Mouse (Mus musculus) activated CD4-positive, CD25-positive, alpha-beta regulatory T cell, adult 4 months (primary cell): ENCODE measurements around the gene Akap8l. TPM values are rescaled to one million over a fixed set of nuclear protein-coding genes. Genes with fewer than 3 reads are reported as not detected.
A peak's percentile ranks its signal among the peaks of the same experiment; 100 is the strongest.

Source experiments
- ATAC-seq: one replicate; pipeline ENCODE4 v1.8.0; 2017
- polyA plus RNA-seq, 2 experiments: library from polyadenylated mRNA; unstranded; fragments of 100-300 nt; shearing (Covaris generic); gene quantifications; one replicate each; pipeline ENCODE4 v1.2.1; 2017

Akap8l gene
- 10 to 100 TPM; 43.6 to 50.5 TPM for polyA plus RNA-seq

DNA sequence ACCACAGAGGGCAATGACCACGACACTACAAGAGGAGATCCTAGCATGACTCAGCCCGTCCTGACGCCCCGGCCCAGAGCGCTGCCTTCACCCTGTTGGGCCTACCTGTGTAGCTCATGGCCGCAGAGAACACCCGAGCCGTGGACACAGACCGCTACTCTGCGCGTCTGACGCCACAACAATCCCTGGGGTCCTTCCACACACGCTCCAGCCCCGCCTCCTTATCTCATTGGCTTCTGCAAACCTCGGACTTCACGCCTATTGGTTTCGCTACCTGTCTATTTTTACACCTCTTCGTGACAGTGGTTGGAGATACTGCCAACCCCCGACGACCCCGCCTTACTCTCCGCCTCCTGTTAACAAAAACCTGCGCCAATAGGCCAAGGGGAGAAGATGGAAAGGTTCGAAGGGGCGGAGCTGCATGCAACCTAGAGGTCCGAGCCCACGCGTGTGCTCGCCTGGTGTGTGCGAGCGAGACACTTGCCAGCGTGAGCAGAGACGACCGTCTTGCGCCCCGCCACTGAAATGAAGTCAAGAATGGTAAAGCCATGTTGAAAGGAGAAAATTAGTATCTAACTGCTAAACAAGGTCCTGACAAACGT is at the start of gene Akap8l:
Akap8l (minus strand) TSS at position 226 of the 602 bp plus-strand sequence.
- peak; percentile 97 for ATAC-seq

DNA sequence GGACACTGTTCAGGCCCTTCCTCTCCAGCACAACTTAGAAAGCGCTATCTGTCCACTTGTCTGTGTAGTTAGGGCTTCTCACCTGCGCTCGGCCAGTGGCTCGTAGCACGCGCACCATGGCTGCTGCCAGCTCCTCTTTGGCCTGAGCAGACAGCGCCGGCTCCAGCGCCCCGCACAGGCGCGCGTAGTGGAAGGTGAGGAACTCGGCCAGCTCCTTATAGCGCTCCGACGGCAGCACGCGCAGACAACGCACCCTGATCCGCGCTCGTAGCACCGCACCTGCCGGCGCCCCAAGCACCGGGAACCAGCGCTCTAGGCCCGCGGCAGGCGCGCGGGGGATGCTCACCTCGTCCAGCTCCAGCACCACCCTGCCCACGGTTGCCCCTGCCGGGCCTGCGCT is 45.9 kb upstream of the Akap8l start:
- ATAC-seq: no peak

DNA sequence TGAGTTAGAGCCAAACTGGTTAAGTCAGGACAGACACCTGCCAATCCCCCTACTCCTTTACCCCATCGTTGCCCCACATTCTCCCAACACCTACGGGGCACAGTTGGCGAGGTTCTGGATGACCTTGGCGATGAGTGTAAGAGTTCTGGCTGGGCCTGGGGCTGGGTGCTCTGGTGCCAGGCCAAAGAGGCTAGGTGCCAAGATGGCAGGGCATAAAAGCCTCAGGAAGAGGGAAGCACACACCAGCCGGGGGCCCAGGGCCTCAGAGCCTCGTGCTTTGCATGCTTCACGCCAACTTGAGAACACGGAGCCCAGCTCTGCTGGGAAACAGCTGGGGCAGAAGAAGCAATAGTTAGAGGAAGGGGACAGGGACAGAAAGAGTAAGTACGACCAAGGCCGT is 43.5 kb upstream of the Akap8l start:
- ATAC-seq: no peak

DNA sequence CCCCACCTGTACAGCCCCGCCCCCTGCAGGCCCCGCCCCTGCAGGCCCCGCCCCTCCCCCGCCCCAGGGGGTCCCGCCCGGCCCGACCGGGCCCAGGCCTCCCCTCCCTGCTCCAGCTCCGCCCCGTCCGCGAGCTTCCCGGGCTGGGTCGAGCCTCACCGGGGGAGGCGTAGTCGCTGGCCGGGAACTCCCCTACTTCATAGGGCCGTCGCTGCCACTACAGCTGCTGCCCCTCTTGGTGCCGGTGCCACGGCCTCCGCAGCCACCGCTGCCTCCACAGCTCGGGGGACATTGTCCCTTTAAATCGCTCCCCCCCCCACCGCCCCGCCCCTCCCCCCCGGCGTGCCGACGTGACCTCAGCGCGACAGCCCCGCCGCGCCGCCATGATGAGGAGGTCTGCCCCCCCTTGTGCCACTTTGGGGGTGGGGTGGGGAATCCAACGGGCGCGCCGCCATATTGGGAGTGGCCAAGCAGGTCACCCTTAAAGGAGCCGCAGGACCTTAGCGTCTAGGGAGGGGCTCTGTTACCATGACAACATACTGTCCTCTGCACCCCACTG is 38.8 kb upstream of the Akap8l start, which contains the start of gene Wiz:
Wiz (minus strand) TSS at position 339 of the 559 bp plus-strand sequence.
- ATAC-seq: peak; percentile 71

DNA sequence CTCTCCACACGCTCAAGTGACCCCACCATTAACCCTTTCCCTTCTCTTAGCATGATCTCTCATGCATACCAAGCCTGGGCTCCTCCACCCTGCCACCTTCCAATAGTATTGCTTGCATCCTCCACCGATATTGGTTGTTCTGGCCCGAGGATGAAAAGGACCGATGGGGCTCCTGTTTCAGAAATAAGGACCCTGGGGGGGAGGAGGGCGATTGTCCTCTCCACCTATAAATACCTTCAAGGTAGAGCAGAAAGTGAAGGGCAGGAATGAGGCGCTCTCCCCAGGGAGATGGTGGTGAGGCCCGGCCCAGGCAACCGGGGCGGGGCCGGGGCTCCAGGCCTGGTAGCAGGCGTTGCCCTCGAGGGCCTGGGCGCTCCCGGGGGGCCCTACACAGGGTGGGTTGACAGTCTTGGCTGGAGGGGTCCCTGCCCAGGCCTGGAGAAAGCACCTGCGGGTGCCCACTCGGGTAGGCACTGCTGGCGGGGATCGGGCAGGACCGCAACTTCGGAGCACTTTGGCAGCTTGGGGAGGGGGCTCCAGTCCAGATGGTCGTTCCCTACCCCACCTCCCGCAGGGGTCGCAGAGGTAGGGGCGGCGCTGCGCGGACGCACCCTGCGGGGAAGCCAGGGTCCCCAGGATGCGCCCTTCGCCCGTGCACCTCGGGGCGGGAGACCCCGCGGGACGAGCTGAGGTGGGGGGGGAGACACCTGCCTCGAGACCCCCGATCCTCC is 38.1 kb upstream of the Akap8l start:
- ATAC-seq: peak; percentile 6

DNA sequence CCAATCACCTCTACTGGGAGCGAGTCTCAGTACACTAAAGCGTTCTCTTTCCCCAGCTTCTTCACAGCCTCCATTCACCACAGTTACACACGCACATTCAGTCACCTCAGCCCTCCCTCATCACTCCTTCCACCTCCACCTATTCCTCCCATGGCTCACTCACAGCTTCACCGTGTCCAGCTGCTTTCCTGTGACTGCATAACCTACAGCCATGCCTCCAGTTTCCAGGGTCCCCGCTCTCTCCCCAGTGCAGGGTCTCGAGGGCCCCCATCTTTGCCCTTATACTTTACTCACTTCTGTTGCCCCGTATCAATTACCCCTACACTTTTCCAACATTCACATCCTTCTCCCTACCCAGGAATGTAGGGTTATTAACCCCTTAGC is 37.6 kb upstream of the Akap8l start:
- no peak for ATAC-seq

DNA sequence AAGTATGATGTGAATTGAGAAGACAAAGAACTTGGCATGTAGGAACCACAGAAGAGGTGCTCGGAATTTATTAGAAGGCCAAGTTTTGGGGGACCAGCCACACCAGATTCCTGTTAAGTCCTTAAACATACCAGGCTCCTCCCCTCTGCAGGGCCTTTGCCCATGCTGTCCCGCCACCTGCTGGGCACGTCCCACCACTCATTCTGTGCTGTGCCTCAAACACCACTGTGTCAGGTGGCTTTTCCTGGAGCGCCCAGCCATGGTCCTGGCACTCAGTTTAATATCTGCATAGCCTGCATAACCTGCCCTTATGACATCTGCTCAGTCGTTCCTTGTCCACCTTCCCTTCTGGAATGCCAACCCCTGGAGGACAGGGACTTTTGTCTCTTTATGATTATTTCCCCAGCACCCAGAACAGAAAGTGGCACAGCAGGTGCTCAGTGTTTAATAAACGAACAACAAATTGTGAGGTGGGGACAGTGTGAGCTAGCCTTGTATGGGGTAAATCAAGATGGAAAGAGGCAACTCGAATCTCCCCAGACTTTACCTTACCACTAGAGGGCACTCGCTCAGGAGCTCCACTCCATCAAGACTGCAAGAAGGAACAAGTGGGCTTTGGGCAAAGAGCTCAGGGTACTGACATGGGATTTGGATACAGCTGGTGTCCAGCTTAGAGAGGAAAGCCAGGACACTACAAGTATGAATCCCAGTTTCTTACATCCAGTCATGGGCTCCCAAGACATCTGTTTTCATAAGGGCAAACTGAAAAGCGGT is 36.4 kb upstream of the Akap8l start:
- ATAC-seq: no peak

DNA sequence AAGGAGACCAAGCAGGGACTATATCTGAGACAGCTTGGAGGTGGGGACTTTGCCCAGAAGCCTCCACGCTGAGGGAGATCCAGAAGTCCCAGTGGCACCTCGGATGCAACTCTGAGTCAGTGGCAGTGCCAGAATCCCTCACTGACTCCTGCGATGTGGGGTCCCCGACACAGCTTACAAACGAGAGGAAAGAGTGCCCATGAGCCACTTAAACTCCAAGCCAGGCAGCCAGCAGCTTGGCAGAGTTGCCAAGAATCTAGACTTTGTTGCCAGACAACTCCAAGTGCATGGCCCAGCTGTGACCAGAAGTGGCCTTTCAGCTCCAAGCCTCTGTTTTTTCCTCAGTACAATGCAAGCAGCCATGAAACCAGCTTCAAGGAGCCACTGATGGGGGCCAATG is 33.3 kb upstream of the Akap8l start:
- ATAC-seq: no peak

DNA sequence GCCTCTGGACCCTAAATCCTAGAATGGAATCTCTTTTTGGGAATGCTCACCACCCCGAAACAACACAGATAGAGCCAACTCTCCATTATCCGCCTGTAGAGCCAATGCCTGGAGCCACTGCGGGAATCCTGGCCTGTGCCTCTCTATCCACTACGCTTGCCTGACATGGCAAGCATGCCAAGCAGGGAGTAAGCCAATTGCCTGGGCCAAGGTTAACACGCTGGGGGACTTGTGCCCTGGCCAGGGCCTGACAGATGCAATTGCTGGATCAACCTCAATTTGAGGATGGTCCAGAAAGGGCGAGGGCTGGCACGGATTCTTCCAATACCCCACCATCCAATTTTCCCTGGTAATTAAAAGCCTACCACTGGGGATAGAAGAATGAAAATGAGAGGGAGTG is 32.2 kb upstream of the Akap8l start:
- ATAC-seq: no peak

DNA sequence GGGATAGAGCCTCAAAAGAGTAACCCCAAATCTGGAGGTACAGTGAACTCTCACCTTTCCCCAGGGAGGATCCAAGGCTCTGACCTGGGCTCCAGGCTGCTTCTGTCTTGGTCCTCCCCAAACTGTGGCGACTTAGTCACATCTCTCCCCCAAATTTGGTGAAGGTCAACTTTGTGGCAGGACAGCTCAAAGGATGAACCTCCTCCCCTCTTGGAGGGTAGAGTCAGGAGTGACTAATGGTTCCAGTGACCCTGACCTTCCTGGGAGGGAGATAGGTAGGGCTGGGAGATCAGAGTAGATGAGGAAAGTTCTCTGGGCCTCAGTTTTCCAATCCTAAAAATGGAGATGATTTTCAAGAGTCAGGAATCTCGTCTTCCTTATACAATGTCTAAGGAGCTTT is 28.4 kb upstream of the Akap8l start:
- ATAC-seq: no peak

DNA sequence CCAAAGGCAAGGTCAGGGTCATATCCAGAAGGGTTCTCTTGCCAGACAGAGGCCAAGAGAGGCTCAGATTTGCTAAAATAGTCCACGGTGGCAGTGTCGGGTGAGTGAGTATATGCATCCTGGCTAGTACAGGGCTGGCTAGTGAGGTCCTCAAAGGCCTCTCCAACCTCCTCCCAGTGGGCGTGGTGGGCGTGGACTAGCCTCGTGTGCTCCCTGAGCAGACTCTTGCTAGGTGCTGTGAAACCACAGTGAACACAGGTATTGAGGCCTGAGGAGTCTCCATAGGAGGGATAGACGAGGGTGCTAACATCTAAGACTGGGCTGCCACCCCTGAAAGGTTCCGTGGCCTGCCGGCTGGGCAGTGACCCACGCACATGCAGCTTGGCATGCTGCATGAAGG is 26.7 kb upstream of the Akap8l start:
- ATAC-seq: no peak

DNA sequence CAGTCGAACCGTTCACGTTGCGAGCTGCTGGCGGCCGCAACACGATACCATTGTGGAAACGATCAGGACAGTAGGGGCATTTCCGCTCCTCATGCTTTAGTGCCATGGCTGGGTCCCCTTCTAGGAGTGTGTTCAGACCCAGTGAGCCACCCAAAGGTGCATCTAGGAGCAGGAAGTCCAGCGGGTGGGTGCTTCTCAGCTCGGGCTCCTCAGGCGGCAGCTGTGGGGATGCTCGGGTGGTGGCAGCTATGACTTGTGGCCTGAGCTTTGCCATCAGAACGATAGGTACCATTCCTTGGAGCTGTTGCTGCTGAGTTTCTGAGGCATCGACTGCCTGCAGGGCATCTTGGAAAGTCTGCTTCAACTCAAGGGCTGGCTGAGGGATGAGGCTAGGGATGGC is 26.1 kb upstream of the Akap8l start:
- no peak for ATAC-seq

DNA sequence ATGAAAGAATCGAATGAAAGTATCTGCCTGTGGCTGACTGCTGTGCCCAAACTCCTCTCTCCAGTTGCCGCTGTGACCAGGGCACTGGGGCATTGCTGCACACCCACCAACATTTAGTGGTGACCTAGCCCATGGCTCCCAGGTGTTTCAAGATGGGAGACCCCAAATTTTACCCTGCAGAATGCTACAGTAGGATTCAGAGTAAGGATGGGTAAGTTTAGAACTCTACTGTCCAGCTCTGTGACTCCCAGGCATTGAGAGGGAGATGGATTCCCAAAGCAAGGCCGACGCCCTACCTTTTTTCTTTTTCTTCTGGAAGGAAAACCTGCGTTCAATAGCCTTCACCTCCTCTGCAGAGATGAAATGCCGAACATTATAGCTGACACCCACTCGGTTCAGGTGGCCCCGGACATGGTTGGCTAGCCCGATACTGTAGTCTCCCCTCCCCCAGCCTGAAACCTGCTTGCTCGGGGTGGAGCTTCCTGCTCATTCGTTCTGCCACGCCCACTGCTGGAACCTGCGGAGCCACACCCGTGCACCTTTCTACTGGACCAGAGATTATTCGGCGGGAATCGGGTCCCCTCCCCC is 18.7 kb upstream of the Akap8l start:
- peak; percentile 72 for ATAC-seq

DNA sequence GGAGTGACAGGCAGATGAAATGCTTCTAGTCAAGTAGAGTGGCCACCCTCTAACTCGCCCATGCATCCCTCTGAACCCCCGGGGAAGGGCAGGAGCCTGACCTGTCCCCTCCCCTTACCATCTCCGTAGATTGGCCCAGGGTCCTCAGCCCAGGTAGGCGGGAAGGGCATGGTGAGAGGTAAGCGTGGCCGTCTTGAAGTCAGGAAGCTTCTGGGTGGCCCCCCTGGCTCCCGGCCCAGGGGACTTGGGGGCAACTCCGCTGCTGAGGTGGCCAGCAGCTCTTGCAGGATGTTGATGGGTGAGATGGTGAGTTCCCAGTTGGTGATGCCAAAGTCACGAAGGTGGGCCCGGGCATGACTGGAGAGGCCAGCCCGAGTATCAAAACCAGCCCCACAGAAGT is 17.3 kb upstream of the Akap8l start:
- no peak for ATAC-seq

DNA sequence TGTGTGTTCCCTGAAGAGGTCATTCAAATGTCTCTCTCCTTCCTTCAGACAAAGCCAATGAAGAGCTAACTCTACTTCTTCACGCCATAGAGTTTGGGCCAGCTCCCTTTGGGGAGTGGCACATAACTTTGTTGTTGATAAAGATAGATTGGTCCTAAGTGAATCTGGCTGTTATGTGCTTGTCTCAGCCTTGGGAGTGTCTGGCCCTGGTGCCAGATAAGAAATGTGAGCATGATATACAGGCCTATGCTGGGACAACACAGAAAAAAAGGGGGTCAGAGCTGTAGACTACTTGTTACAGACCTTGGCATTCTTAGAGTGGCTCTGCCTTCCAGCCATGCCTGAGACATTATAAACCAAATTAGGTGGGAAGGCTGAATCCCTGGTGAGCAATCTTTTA is 14.9 kb upstream of the Akap8l start:
- no peak for ATAC-seq

DNA sequence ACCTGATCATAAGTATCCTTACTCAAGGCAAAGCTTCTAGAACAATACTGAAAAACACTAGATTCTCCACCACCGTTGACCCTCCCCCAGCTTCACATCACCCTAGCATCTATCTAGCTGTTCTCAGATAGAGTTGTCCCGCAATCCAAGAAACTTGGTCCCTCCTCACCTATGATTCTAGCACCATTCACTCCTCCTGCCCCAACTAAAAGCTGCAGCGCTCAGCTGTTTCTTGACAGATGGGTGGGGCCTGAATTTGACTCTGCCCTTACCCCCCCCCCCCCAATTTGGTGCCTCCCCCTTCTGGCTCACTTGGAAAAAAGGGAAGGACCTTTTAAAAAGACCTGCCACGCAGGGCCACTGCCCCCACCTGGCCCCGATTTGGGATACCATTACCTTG is 14.4 kb upstream of the Akap8l start:
- ATAC-seq: no peak

DNA sequence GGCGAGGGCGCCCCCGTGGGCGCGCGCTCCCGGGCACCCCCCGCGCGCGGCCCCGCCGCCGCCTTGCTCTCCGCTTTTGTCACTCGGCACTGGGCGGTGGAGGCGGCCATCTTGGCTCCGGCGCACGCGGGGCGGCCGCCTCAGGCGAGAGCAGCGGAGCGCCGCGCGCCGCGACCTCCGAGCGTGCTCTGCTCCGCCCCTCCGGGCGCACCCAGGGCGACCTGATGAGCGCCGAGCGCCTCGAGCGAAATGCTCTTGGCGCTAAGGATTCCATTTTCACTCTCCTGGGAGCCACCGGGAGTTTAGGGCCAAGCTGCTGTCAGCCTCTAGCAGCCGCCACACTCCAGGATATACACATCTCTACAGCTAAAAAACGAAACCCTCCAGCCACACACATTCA is 13.9 kb upstream of the Akap8l start:
- peak; percentile 86 for ATAC-seq

DNA sequence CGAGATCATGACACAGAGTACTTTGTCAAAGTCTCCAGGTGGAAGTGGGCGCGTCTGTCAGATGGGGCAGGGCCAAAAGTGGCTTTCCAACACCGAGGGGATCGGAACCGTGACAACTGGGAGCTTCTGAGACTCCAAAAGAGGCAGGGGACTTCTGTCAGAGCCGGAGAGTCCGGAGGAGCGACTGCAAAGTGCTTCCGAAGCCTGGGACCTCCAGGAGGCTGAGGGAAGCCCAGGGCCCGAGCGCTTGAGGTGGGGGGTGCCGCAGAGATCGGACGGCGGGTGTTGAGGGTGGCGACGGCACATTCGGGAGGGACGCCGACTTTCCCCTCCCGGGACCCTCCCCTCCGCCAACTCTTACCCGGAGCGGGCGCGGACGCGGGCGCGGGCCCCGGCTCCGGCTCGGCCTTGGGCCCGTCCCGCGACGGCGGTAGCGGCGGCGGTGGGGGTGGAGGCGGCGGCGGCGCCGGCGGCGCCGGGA is 13.5 kb upstream of the Akap8l start:
- ATAC-seq: peak; percentile 33

DNA sequence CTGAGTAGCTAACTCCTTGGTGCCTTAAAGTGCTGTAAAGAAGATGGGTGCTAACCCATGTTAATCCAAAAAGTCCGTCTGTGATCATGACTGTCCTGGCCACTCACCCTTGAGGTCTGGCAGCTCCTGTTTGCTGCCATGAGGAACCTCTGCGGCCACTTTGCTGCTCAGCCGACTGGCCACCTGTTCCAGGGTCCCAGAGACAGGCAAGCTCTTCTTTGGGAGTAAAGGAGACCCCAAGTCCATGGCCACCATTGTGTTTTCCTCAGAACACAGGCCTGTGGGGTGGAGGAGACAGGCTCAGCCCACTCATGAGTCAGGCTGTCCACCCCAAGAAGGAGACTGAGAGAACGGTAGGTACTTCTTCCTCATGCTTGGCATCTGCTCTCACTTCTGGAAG is 12.3 kb upstream of the Akap8l start:
- no peak for ATAC-seq

DNA sequence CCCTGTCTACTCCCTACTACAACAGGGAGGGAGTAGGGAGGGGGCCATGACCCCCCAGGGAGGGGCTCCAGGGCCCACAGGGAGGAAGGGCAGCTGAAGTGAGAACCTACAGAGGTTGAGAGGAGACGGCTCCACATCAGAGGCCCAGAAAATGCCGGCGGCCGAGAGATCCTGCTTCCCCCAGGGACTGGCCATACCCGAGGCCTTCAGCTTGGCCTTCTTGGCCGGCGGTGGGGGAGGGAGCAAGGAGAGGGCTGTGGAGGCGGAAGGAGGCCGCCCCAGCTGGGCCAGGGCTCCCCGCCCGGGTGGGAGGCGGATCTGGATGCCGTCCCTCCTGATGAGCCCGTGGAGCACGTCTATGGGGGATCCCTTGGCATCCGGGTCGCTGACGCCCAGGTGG is 9.5 kb upstream of the Akap8l start:
- ATAC-seq: no peak

DNA sequence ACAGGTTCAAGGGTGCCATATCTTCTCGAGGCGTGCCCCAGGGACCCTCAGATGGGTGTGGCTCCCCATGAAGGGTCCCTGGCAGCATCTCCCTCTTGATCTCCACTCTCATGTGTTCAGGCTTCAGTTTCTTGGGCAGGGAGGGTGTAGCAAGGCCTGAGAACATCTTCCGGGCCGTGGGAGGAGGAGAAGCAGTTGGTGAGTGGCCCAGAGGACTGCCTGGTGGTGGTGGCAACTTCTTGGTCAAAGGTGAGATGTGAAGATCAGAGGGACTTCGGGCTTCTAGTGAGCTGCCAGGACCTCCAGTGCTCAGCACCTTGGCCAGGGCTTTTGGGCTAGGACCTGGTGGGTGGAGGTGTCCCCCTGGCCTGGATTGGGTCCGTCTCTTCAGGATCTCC is 8.5 kb upstream of the Akap8l start:
- no peak for ATAC-seq

DNA sequence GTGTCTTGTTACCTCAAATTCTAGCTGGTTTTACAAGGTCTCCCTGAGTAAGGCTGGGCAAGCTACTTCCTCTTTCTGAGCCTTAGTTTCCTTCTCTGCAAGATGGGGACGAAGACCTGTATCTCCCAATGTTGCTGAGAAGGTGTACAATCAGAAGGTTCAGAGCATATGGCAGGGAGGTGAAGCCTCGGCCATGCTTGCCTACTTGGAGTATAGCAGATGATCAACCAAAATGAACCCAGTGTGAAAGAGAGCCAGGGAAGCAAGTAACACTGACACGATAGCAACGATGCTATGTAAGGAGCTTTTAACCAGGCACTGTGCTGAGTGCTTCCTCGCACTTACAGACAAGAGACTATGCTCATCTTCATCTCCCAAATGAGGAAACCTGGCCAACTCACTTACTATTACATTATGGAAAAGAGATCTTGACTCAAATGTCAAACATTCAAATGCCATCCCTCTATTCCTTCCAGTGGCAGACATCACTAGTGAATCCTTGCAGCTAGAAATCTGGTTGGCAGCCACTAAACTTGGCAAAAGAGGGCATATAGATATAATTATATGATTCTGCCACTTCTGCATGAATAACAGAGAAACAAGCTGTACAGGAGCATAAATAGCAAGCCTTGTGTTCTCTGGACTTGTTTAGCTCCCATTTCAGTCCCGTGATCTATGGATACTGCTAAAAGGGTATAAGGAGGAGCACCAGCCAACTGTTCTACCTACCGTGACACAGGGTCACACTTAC is 8.0 kb upstream of the Akap8l start:
- ATAC-seq: no peak
